Mouse (Mus musculus) gastrocnemius, adult 2 months (tissue): ENCODE measurements around the gene Vangl1. TPM values are rescaled to one million over a fixed set of nuclear protein-coding genes. Genes with fewer than 3 reads are reported as not detected.
A peak's percentile ranks its signal among the peaks of the same experiment; 100 is the strongest.

ENCODE experiments used
- DNase-seq: peaks from one replicate; pipeline ENCODE4 v3.0.0; 2022
- H3K27ac ChIP-seq: fragments of 200-600 bp; 2 replicates; pipeline ENCODE4 v1.8.1; 2022; ENCODE audit warnings: mild to moderate bottlenecking
- H3K4me3 ChIP-seq: fragments of 200-600 bp; 2 replicates; pipeline ENCODE4 v1.8.1; 2022; ENCODE audit warnings: mild to moderate bottlenecking, moderate library complexity
- CTCF ChIP-seq: fragments of 200-600 bp; IDR thresholded peaks from 2 replicates; pipeline ENCODE4 v1.8.1; 2022; ENCODE audit warnings: antibody characterized with exemption, mild to moderate bottlenecking, moderate library complexity
- intact Hi-C: fragments of 180-260 bp; cut with DNase I; formaldehyde crosslinking; loops from one replicate; pipeline ENCODE4 v1.15.1; 2025
- long read RNA-seq, 2 experiments: library from polyadenylated mRNA; stranded (forward); transcript quantifications; one replicate each; pipeline ENCODE4 v2.0.0; 2021
- total RNA-seq, 2 experiments: library from RNA; stranded (reverse); gene quantifications; 2 replicates each; pipeline ENCODE4 v1.2.3; 2021

Vangl1 gene
- 1 to 10 TPM; 1.6 to 4.1 TPM for total RNA-seq
- long read RNA-seq, experiment 1, full-length matches to known transcripts: 1 of 3 reads
- long read RNA-seq, experiment 1, partial matches to known transcripts: 0 of 3 reads
- long read RNA-seq, experiment 1, other reads (novel, unspliced or antisense): 2 of 3 reads
- long read RNA-seq, experiment 2, full-length matches to known transcripts: 1 of 1 reads
- long read RNA-seq, experiment 2, partial matches to known transcripts: 0 of 1 reads
- long read RNA-seq, experiment 2, other reads (novel, unspliced or antisense): 0 of 1 reads

GRCm38 (mm10) chr3:102203781-102204721 lies at the start of gene Vangl1:
TSS of gene Vangl1 (minus strand) at chr3:102204693.
- peak; percentile 90 for DNase-seq
- intact Hi-C loops: no loop called here
- no peak for TF ChIP-seq CTCF
- Histone ChIP-seq H3K4me3 (peak within 1 kb of the TSS; percentile 93), H3K27ac (peak within 1 kb of the TSS; percentile 85)

GRCm38 (mm10) chr3:102253554-102253953 lies 49.1 kb upstream of the Vangl1 start:
- TF ChIP-seq CTCF: no peak
- Histone ChIP-seq H3K27ac (no peak overlapping the region), H3K4me3 (no peak overlapping the region)
- DNase-seq: no peak
- intact Hi-C loops: no loop called here

- no peak overlapping the region for H3K4me3 ChIP-seq
- no peak overlapping the region for H3K27ac ChIP-seq
- intact Hi-C loops: no loop called here
- no peak for DNase-seq
- no peak for TF ChIP-seq CTCF
These were observed 48.4 kb upstream of the Vangl1 start for GRCm38 (mm10) chr3:102252927-102253326.

GRCm38 (mm10) chr3:102250873-102251272 lies 46.4 kb upstream of the Vangl1 start:
- Histone ChIP-seq H3K4me3 (no peak overlapping the region), H3K27ac (no peak overlapping the region)
- intact Hi-C loops: no loop called here
- TF ChIP-seq CTCF: no peak
- DNase-seq: no peak

- Histone ChIP-seq H3K4me3 (no peak overlapping the region), H3K27ac (no peak overlapping the region)
- intact Hi-C loops: loop anchor here (1.0 to 10.0 kb wide), 3 partner anchors 355 to 555 kb away; no protein-coding TSS in a partner anchor
- peak; percentile 88 for TF ChIP-seq CTCF
- DNase-seq: peak; percentile 50
These were observed 45.0 kb upstream of the Vangl1 start for GRCm38 (mm10) chr3:102249401-102249991.

GRCm38 (mm10) chr3:102244601-102245000 lies 40.1 kb upstream of the Vangl1 start:
- no peak for DNase-seq
- no peak overlapping the region for H3K27ac ChIP-seq
- intact Hi-C loops: loop anchor here (10.0 kb wide), 2 partner anchors 350 to 560 kb away; no protein-coding TSS in a partner anchor
- no peak overlapping the region for H3K4me3 ChIP-seq
- TF ChIP-seq CTCF: no peak

- intact Hi-C loops: loop anchor here (1.0 to 10.0 kb wide), 3 partner anchors 161 to 562 kb away; no protein-coding TSS in a partner anchor
- TF ChIP-seq CTCF: peak; percentile 62
- Histone ChIP-seq H3K27ac (no peak overlapping the region), H3K4me3 (no peak overlapping the region)
- no peak for DNase-seq
These were observed 38.4 kb upstream of the Vangl1 start for GRCm38 (mm10) chr3:102242854-102243253.

GRCm38 (mm10) chr3:102231418-102232134 lies 27.1 kb upstream of the Vangl1 start:
- Histone ChIP-seq H3K27ac (no peak overlapping the region), H3K4me3 (no peak overlapping the region)
- no peak for TF ChIP-seq CTCF
- no peak for DNase-seq
- intact Hi-C loops: no loop called here

GRCm38 (mm10) chr3:102222756-102223155 lies 18.3 kb upstream of the Vangl1 start:
- TF ChIP-seq CTCF: no peak
- Histone ChIP-seq H3K4me3 (no peak overlapping the region), H3K27ac (no peak overlapping the region)
- intact Hi-C loops: no loop called here
- DNase-seq: no peak

- Histone ChIP-seq H3K4me3 (no peak overlapping the region), H3K27ac (no peak overlapping the region)
- no peak for TF ChIP-seq CTCF
- no peak for DNase-seq
- intact Hi-C loops: no loop called here
These were observed 13.8 kb upstream of the Vangl1 start for GRCm38 (mm10) chr3:102218301-102218700.

GRCm38 (mm10) chr3:102214736-102215135 lies 10.2 kb upstream of the Vangl1 start:
- no peak overlapping the region for H3K27ac ChIP-seq
- no peak for DNase-seq
- intact Hi-C loops: no loop called here
- TF ChIP-seq CTCF: no peak
- H3K4me3 ChIP-seq: no peak overlapping the region

- TF ChIP-seq CTCF: no peak
- intact Hi-C loops: no loop called here
- no peak overlapping the region for H3K27ac ChIP-seq
- H3K4me3 ChIP-seq: no peak overlapping the region
- DNase-seq: no peak
These were observed 9.8 kb upstream of the Vangl1 start for GRCm38 (mm10) chr3:102214299-102214698.
